Mouse (Mus musculus) liver, embryonic 14.5 days (tissue): ENCODE measurements around the gene Obscn. TPM values are rescaled to one million over a fixed set of nuclear protein-coding genes. Genes with fewer than 3 reads are reported as not detected.

Source experiments
- ATAC-seq: fragments of 200-750 bp; cut with Nextera tagmentation; 2 replicates; pipeline ENCODE4 v1.8.0; 2017; ENCODE audit warnings: moderate number of reproducible peaks, mild to moderate bottlenecking, moderate library complexity; ENCODE audit not compliant: insufficient read depth
- DNase-seq, 3 experiments: peaks; one replicate each; pipeline ENCODE4 v3.0.0-alpha.2; 2012 to 2013; ENCODE audit warnings: low read depth in 3 of 3, low spot score in 3 of 3
- H3K27ac ChIP-seq: fragments of 300-500 bp; sonication (generic); 2 replicates; pipeline ENCODE4 v1.5.1; 2014; ENCODE audit warnings: moderate library complexity, mild to moderate bottlenecking, control low read depth, inconsistent platforms
- H3K27me3 ChIP-seq: fragments of 300-500 bp; sonication (generic); 2 replicates; pipeline ENCODE4 v1.6.1; 2014; ENCODE audit warnings: mild to moderate bottlenecking, low read length, moderate library complexity; ENCODE audit not compliant: control insufficient read depth, insufficient read depth
- H3K36me3 ChIP-seq: fragments of 300-500 bp; sonication (generic); replicated peaks from 2 replicates; pipeline ENCODE4 v1.6.1; 2014; ENCODE audit warnings: low read depth; ENCODE audit not compliant: control insufficient read depth, insufficient read depth
- H3K4me1 ChIP-seq, 2 experiments: fragments of 200-500 bp in 1 of 2; fragments of 300-500 bp in 1 of 2; sonication (generic) in 1 of 2; replicated peaks; 2 replicates each; pipeline ENCODE4 v1.6.1; 2012 to 2014; ENCODE audit warnings: antibody characterized with exemption in 1 of 2, inconsistent platforms in 1 of 2, low read length in 1 of 2; ENCODE audit not compliant: control insufficient read depth in 2 of 2, insufficient read depth in 2 of 2
- H3K4me2 ChIP-seq: fragments of 300-500 bp; sonication (generic); 2 replicates; pipeline ENCODE4 v1.6.1; 2014; ENCODE audit warnings: low read depth, mild to moderate bottlenecking, control low read depth, moderate library complexity
- H3K4me3 ChIP-seq, 2 experiments: fragments of 200-500 bp in 1 of 2; fragments of 300-500 bp in 1 of 2; sonication (generic) in 1 of 2; 2 replicates each; pipeline ENCODE4 v1.5.1; 2012 to 2014; ENCODE audit warnings: low read depth in 2 of 2, low read length in 2 of 2, mild to moderate bottlenecking in 2 of 2, control low read depth in 1 of 2, inconsistent platforms in 1 of 2, moderate library complexity in 1 of 2; ENCODE audit not compliant: insufficient read depth in 1 of 2
- H3K9ac ChIP-seq: fragments of 300-500 bp; sonication (generic); replicated peaks from 2 replicates; pipeline ENCODE4 v1.6.1; 2014; ENCODE audit warnings: mild to moderate bottlenecking, control low read depth, moderate library complexity
- H3K9me3 ChIP-seq: fragments of 300-500 bp; sonication (generic); 2 replicates; pipeline ENCODE4 v1.6.1; 2016; ENCODE audit warnings: low read length, mixed read lengths; ENCODE audit not compliant: control insufficient read depth
- CTCF ChIP-seq: IDR thresholded peaks from 2 replicates; pipeline ENCODE4 v1.5.1; 2016; ENCODE audit warnings: antibody characterized with exemption, low read depth, control low read depth
- EP300 ChIP-seq: IDR thresholded peaks from 2 replicates; pipeline ENCODE4 v1.6.1; 2016; ENCODE audit warnings: antibody characterized with exemption, low read depth
- WGBS: fragments of 180-500 bp; shearing (Covaris S2); extraction: QIAGEN DNeasy Blood & Tissue Kit; methylation state at CpG from one replicate; pipeline ENCODE4 v1.1.7; 2014; ENCODE audit not compliant: insufficient replicate concordance; 5-methylcytosine and 5-hydroxymethylcytosine counted together
- polyA plus RNA-seq, 2 experiments: library from polyadenylated mRNA; depleted of rRNA in 1 of 2; stranded (reverse) in 1 of 2; unstranded in 1 of 2; fragments of >200 nt; fragmentation: Nextera tagmentation in 1 of 2; extraction: Ambion mirVana in 1 of 2; gene quantifications; 2 replicates each; pipeline versions ENCODE4 v1.2.1 to v1.2.3; 2012 to 2014

Gene Obscn
- polyA plus RNA-seq, 2 experiments = 0.06 to 0.11 TPM

GRCm38 (mm10) chr11:58964216-58964615, 172.0 kb downstream of the Obscn start:
- H3K36me3 ChIP-seq = no peaks in the 10 kb centered on the region
- TF ChIP-seq CTCF (no peak), EP300 (no peak)
- ATAC-seq (no peak), DNase-seq (no peak)
- H3K4me2 ChIP-seq = no peak overlapping the region
- H3K27ac ChIP-seq = no peak overlapping the region
- 72% methylated on average over 7 of the region's 7 CpGs for WGBS
- no peak overlapping the region for H3K4me3 ChIP-seq
- peaks cover 3% of the 10 kb centered on the region; the same call in 1 of the 2 replicates for H3K9me3 ChIP-seq
- H3K27me3 ChIP-seq = peaks cover 25% of the 10 kb centered on the region
- H3K9ac ChIP-seq = no peak overlapping the region
- peaks cover 4 to 9% of the 10 kb centered on the region in 2 experiments for H3K4me1 ChIP-seq

- no peak overlapping the region for H3K4me2 ChIP-seq
- 35% methylated on average over 17 of the region's 17 CpGs for WGBS
- peaks cover 3% of the 10 kb centered on the region; the same call in 1 of the 2 replicates for H3K9me3 ChIP-seq
- H3K9ac ChIP-seq = no peak overlapping the region
- H3K27me3 ChIP-seq = peaks cover 25% of the 10 kb centered on the region
- peaks cover 7 to 15% of the 10 kb centered on the region in 2 experiments for H3K4me1 ChIP-seq
- DNase-seq (no peak), ATAC-seq (no peak)
- no peak overlapping the region for H3K27ac ChIP-seq
- no peak for TF ChIP-seq EP300
- TF ChIP-seq CTCF = no peak
- H3K36me3 ChIP-seq = no peaks in the 10 kb centered on the region
- no peak overlapping the region for H3K4me3 ChIP-seq
Observed at GRCm38 (mm10) chr11:58963543-58963942, 172.7 kb downstream of the Obscn start.

- WGBS = 61% methylated on average over 50 of the region's 50 CpGs
- H3K9ac ChIP-seq = no peak overlapping the region
- TF ChIP-seq EP300 (no peak), CTCF (peak; percentile 3; the same call in 1 of the 2 replicates)
- peaks cover 8 to 24% of the 10 kb centered on the region in 2 experiments for H3K4me1 ChIP-seq
- peaks cover 3% of the 10 kb centered on the region; the same call in 1 of the 2 replicates for H3K9me3 ChIP-seq
- ATAC-seq (no peak), DNase-seq (no peak)
- peaks cover 10% of the 10 kb centered on the region for H3K36me3 ChIP-seq
- peaks cover 25% of the 10 kb centered on the region for H3K27me3 ChIP-seq
- H3K4me2 ChIP-seq = no peak overlapping the region
- H3K4me3 ChIP-seq = no peak overlapping the region
- no peak overlapping the region for H3K27ac ChIP-seq
Observed at GRCm38 (mm10) chr11:58961364-58962177, 174.6 kb downstream of the Obscn start.

- Histone ChIP-seq H3K27ac (peak overlapping the region; percentile 68), H3K4me3 (peak overlapping the region; percentile 63 to 76), H3K9ac (peak overlapping the region; percentile 73), H3K27me3 (peaks cover 25% of the 10 kb centered on the region), H3K36me3 (peaks cover 14% of the 10 kb centered on the region), H3K9me3 (peaks cover 3% of the 10 kb centered on the region; the same call in 1 of the 2 replicates), H3K4me1 (peaks cover 12 to 22% of the 10 kb centered on the region in 2 experiments), H3K4me2 (peak overlapping the region; percentile 77)
- DNase-seq (peak; percentile 89 to 91 (median 91)), ATAC-seq (peak; percentile 91)
- 1% methylated on average over 40 of the region's 40 CpGs for WGBS
- TF ChIP-seq CTCF (peak; percentile 76), EP300 (peak; percentile 32; the same call in 1 of the 2 replicates)
Observed at GRCm38 (mm10) chr11:58959921-58960465, 176.2 kb downstream of the Obscn start.
